Mouse (Mus musculus): ENCODE data around the gene Rcn1. TPM values are rescaled to one million over a fixed set of nuclear protein-coding genes. Genes with fewer than 3 reads are reported as not detected.

Gene Rcn1
- polyA plus RNA-seq, 1 experiment = 5.1 TPM

DNA sequence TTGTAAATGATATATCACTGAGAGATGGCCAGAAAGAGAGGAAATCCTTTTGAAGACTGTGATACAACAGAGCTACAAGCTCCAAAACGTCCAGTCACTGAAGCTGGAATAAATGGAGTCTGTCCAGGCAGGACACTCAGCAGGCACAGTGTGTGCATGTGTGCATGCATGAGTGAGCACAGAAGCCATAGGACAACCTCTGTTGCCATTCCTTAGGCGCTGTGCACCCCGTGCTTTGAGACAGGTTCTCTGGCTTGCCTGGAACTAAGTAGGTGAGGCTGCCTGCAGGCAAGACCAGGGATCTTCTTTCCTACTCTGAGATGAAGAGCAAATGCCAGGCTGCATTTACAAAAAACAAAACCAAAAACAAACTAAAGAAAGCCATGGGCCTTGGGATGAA is 14.1 kb downstream of the Rcn1 start:
- TF ChIP-seq POLR2A (IDR thresholded peaks at IDR 0.05; ENCODE audit: low read depth, low read length) = no peak
- no peak for TF ChIP-seq CTCF (IDR thresholded peaks at IDR 0.05; ENCODE audit: extremely low read depth, insufficient read length, insufficient replicate concordance, low read depth, low read length)
- Histone ChIP-seq H3K27me3 (ENCODE audit: control insufficient read depth, insufficient read depth, low read length) (no peaks in the 10 kb centered on the region), H3K4me1 (ENCODE audit: control insufficient read depth, insufficient read depth, insufficient read length, low read length) (no peaks in the 10 kb centered on the region), H3K27ac (ENCODE audit: insufficient read depth, low read depth, low read length) (no peak overlapping the region), H3K36me3 (ENCODE audit: control insufficient read depth, insufficient read depth, low read length) (peaks cover 2% of the 10 kb centered on the region), H3K4me3 (ENCODE audit: low read depth, low read length) (no peak overlapping the region)
- WGBS = 81% methylated on average over 3 of the region's 3 CpGs

DNA sequence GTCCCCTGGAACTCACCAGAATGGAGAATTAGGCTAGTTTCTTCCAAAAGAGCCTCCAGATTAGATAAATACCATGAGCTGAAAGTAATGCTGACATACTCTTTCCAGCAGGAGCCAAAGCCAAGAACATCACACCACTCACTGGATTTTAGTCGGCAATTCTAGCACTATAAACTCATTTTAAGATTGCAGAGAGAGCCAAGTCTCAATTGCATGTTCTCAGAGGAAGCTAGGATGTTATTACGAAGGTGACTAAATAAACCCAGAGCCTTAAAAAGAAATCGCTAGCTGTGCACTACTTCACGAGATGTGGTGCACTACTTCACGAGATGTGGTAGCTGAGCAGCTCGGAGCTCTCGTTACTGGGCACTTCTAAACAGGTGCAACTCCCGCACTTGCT is 16.1 kb downstream of the Rcn1 start:
- TF ChIP-seq CTCF (IDR thresholded peaks at IDR 0.05; ENCODE audit: extremely low read depth, insufficient read length, insufficient replicate concordance, low read depth, low read length) (no peak), POLR2A (IDR thresholded peaks at IDR 0.05; ENCODE audit: low read depth, low read length) (no peak)
- H3K27ac ChIP-seq (ENCODE audit: insufficient read depth, low read depth, low read length) = no peak overlapping the region
- H3K4me1 ChIP-seq (ENCODE audit: control insufficient read depth, insufficient read depth, insufficient read length, low read length) = no peaks in the 10 kb centered on the region
- WGBS = 73% methylated on average over 8 of the region's 8 CpGs
- peaks cover 2% of the 10 kb centered on the region for H3K36me3 ChIP-seq (ENCODE audit: control insufficient read depth, insufficient read depth, low read length)
- no peaks in the 10 kb centered on the region for H3K27me3 ChIP-seq (ENCODE audit: control insufficient read depth, insufficient read depth, low read length)
- H3K4me3 ChIP-seq (ENCODE audit: low read depth, low read length) = no peak overlapping the region

DNA sequence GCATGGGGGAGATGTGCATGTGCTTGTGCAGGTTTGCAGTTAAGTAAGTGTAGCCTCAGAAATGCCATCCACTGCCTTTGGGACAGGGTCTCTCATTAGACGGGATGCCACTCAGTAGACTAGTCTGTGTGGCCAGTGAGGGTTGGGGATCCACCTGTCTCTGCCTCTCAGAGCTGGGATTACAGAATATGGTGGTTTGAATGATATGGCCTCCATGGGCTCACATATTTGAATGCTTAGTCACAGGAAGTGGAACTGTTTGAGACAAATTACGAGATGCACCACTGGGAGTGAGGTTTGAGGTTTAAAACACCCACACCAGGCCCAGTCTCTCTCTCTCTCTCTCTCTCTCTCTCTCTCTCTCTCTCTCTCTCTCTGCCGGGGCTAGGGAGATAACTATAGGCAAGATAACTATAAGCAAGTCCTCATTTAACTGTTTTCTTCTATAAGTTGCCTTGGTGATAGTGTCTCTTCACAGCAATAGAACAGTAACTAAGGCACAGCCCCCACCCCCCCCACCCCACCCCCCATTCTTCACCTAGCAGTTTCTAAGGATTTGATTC is 18.3 kb downstream of the Rcn1 start:
- Histone ChIP-seq H3K4me1 (ENCODE audit: control insufficient read depth, insufficient read depth, insufficient read length, low read length) (no peaks in the 10 kb centered on the region), H3K27me3 (ENCODE audit: control insufficient read depth, insufficient read depth, low read length) (no peaks in the 10 kb centered on the region), H3K36me3 (ENCODE audit: control insufficient read depth, insufficient read depth, low read length) (no peaks in the 10 kb centered on the region), H3K27ac (ENCODE audit: insufficient read depth, low read depth, low read length) (no peak overlapping the region), H3K4me3 (ENCODE audit: low read depth, low read length) (no peak overlapping the region)
- WGBS = 78% methylated on average over 3 of the region's 3 CpGs
- TF ChIP-seq CTCF (IDR thresholded peaks at IDR 0.05; ENCODE audit: extremely low read depth, insufficient read length, insufficient replicate concordance, low read depth, low read length) (no peak), POLR2A (IDR thresholded peaks at IDR 0.05; ENCODE audit: low read depth, low read length) (no peak)

DNA sequence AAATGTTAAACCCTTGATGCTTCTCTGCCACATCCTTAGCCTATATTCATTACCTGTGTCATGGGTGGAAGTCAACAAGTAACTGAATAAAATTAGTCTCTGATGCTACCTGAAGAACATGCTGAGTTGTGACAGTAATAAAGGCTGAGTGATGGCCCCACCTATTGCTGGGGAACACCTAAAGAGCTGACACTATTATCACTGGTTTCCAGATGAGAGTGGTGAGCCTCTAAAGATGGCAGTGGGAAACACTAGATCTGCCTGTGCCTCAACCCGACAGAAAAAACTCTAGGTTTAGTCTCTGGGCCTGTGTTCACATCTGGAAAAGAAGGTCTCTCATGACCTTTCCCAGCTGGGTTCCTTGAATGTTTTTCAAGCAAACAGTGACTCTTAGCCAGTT is 19.4 kb downstream of the Rcn1 start:
- Histone ChIP-seq H3K27ac (ENCODE audit: insufficient read depth, low read depth, low read length) (no peak overlapping the region), H3K4me3 (ENCODE audit: low read depth, low read length) (no peak overlapping the region), H3K36me3 (ENCODE audit: control insufficient read depth, insufficient read depth, low read length) (no peaks in the 10 kb centered on the region), H3K4me1 (ENCODE audit: control insufficient read depth, insufficient read depth, insufficient read length, low read length) (no peaks in the 10 kb centered on the region), H3K27me3 (ENCODE audit: control insufficient read depth, insufficient read depth, low read length) (no peaks in the 10 kb centered on the region)
- no peak for TF ChIP-seq POLR2A (IDR thresholded peaks at IDR 0.05; ENCODE audit: low read depth, low read length)
- TF ChIP-seq CTCF (IDR thresholded peaks at IDR 0.05; ENCODE audit: extremely low read depth, insufficient read length, insufficient replicate concordance, low read depth, low read length) = no peak
- WGBS = 62% methylated on average over 1 of the region's 1 CpGs

DNA sequence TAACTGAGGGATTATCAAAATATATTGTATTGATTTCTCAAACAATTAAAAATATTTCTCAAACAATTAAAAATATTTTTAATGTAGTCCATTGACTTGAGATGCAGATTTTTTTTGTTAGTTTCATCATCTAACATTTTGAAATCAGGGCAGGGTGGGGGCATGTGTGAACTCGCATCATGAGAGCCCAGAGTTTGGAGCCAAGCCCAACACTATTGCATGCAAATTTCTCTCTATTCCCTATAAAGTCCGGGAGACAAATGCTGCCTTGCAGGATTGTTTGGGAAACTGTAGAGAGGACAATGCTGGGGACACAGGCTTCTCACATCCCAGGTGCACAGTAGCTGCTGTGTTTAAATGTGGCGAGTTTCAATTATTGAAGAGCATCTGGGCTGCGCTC is 23.4 kb downstream of the Rcn1 start:
- Histone ChIP-seq H3K4me1 (ENCODE audit: control insufficient read depth, insufficient read depth, insufficient read length, low read length) (no peaks in the 10 kb centered on the region), H3K4me3 (ENCODE audit: low read depth, low read length) (no peak overlapping the region), H3K36me3 (ENCODE audit: control insufficient read depth, insufficient read depth, low read length) (no peaks in the 10 kb centered on the region), H3K27me3 (ENCODE audit: control insufficient read depth, insufficient read depth, low read length) (no peaks in the 10 kb centered on the region), H3K27ac (ENCODE audit: insufficient read depth, low read depth, low read length) (no peak overlapping the region)
- WGBS = 63% methylated on average over 4 of the region's 4 CpGs
- no peak for TF ChIP-seq CTCF (IDR thresholded peaks at IDR 0.05; ENCODE audit: extremely low read depth, insufficient read length, insufficient replicate concordance, low read depth, low read length)
- TF ChIP-seq POLR2A (IDR thresholded peaks at IDR 0.05; ENCODE audit: low read depth, low read length) = no peak

DNA sequence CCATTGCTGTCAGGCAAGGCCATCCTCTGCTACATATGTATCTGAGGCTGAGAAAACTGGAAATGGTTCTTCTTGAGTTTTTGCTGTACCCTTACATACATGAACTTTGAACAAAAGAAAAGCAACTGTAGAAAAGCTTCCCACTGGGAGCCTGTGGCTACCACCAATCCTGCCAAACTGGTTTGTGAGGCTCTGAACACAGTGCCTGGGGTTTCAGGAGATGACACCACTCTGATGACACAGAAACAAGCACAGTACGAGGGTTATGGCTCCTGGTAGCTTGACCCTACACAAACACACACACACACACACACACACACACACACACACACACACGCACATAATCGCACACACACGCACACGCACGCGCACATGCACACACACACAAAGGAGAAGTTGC is 23.9 kb downstream of the Rcn1 start:
- Histone ChIP-seq H3K27me3 (ENCODE audit: control insufficient read depth, insufficient read depth, low read length) (no peaks in the 10 kb centered on the region), H3K27ac (ENCODE audit: insufficient read depth, low read depth, low read length) (no peak overlapping the region), H3K4me3 (ENCODE audit: low read depth, low read length) (no peak overlapping the region), H3K4me1 (ENCODE audit: control insufficient read depth, insufficient read depth, insufficient read length, low read length) (no peaks in the 10 kb centered on the region), H3K36me3 (ENCODE audit: control insufficient read depth, insufficient read depth, low read length) (no peaks in the 10 kb centered on the region)
- TF ChIP-seq POLR2A (IDR thresholded peaks at IDR 0.05; ENCODE audit: low read depth, low read length) (no peak), CTCF (IDR thresholded peaks at IDR 0.05; ENCODE audit: extremely low read depth, insufficient read length, insufficient replicate concordance, low read depth, low read length) (no peak)
- WGBS = 79% methylated on average over 7 of the region's 7 CpGs

DNA sequence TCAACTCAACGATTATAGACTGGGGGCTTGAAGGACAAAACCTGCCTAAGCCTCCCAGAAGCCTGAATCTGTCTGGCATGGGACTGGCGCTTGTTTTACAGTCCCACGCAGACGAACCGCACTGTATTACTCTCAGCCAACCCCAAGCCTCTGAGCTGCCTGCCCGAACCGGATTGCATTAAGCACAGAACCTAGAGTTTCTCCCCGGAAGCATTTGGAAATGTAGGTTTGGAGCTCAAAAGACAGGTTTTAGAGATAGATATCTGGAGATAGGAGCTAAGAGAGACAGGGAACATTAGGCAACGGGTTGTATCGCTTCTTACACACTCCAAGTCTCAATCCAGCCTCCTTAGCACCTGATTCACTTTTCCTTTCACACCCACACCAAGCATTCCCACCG is 25.5 kb downstream of the Rcn1 start:
- Histone ChIP-seq H3K27ac (ENCODE audit: insufficient read depth, low read depth, low read length) (no peak overlapping the region), H3K36me3 (ENCODE audit: control insufficient read depth, insufficient read depth, low read length) (no peaks in the 10 kb centered on the region), H3K4me3 (ENCODE audit: low read depth, low read length) (no peak overlapping the region), H3K27me3 (ENCODE audit: control insufficient read depth, insufficient read depth, low read length) (no peaks in the 10 kb centered on the region), H3K4me1 (ENCODE audit: control insufficient read depth, insufficient read depth, insufficient read length, low read length) (no peaks in the 10 kb centered on the region)
- WGBS = 86% methylated on average over 11 of the region's 11 CpGs
- no peak for TF ChIP-seq CTCF (IDR thresholded peaks at IDR 0.05; ENCODE audit: extremely low read depth, insufficient read length, insufficient replicate concordance, low read depth, low read length)

DNA sequence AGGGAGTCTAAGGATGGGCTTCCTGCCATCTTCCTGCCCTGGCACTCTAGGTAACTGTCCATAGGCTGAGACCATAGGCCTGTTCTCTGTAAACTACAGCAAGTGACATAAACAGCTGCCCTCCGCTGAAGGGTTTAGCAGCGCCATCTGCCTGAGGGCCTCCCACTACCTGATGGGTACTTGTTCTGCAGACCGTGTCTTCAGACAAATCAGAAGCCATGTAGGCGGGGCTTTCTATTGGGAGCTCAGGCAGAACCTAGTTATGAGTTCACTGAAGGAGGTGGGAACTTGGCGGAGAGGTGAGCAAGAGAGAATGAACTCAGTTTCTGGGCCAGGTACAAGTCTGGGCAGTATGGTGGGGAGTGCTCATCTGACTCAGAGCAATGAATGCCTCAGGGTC is 26.4 kb downstream of the Rcn1 start:
- Histone ChIP-seq H3K4me1 (ENCODE audit: control insufficient read depth, insufficient read depth, insufficient read length, low read length) (no peaks in the 10 kb centered on the region), H3K4me3 (ENCODE audit: low read depth, low read length) (no peak overlapping the region), H3K27me3 (ENCODE audit: control insufficient read depth, insufficient read depth, low read length) (no peaks in the 10 kb centered on the region), H3K27ac (ENCODE audit: insufficient read depth, low read depth, low read length) (no peak overlapping the region), H3K36me3 (ENCODE audit: control insufficient read depth, insufficient read depth, low read length) (no peaks in the 10 kb centered on the region)
- TF ChIP-seq CTCF (IDR thresholded peaks at IDR 0.05; ENCODE audit: extremely low read depth, insufficient read length, insufficient replicate concordance, low read depth, low read length) (no peak), POLR2A (IDR thresholded peaks at IDR 0.05; ENCODE audit: low read depth, low read length) (no peak)
- 70% methylated on average over 5 of the region's 5 CpGs for whole genome bisulfite sequencing
